Mouse (Mus musculus) megakaryocyte, embryonic 14.5 days (primary cell): ENCODE results near the gene Gm20807. TPM values are rescaled to one million over a fixed set of nuclear protein-coding genes. Genes with fewer than 3 reads are reported as not detected.
"Not testable (repeated sequence)": the region's sequence is repeated elsewhere in the genome, so short reads cannot be mapped to it uniquely, and the experiment has no call there.

Source experiments
- H3K27me3 ChIP-seq: replicated peaks from 2 replicates; pipeline ENCODE3; 2012; ENCODE audit warnings: inconsistent platforms
- H3K36me3 ChIP-seq: replicated peaks from 2 replicates; pipeline ENCODE3; 2012; ENCODE audit warnings: low read length, inconsistent platforms, mixed read lengths
- H3K4me1 ChIP-seq: 2 replicates; pipeline ENCODE4 v1.6.1; 2012; ENCODE audit warnings: inconsistent platforms
- H3K4me3 ChIP-seq: replicated peaks from 2 replicates; pipeline ENCODE3; 2012; ENCODE audit warnings: moderate library complexity, mild to moderate bottlenecking, inconsistent platforms
- H3K9me3 ChIP-seq: 2 replicates; pipeline ENCODE4 v1.6.1; 2012; ENCODE audit warnings: inconsistent platforms
- polyA plus RNA-seq: library from polyadenylated mRNA; stranded (reverse); fragments of >175 nt; gene quantifications from 2 replicates; pipeline ENCODE4 v1.2.3, GENCODE M21; 2012; ENCODE audit warnings: low replicate concordance; ENCODE audit not compliant: insufficient read depth

Gm20807 gene
- polyA plus RNA-seq: not detected in 2 replicates

GRCm38 (mm10) chrY:13042591-13042990 lies at the start of gene Gm20807:
Gene Gm20807 (plus strand): TSS chrY:13042891.
- H3K4me3 ChIP-seq, H3K36me3 ChIP-seq, H3K4me1 ChIP-seq, H3K9me3 ChIP-seq, H3K27me3 ChIP-seq: not testable (repeated sequence)

Other genes with a start within 250 kb of the Gm20807 start
- not detected in 2 replicates for gene Gm21891, start 90.6 kb downstream of the Gm20807 start, polyA plus RNA-seq
- not detected in 2 replicates for gene Gm21425, start 119.1 kb downstream of the Gm20807 start, polyA plus RNA-seq
- not detected in 2 replicates for gene Gm21828, start 181.0 kb downstream of the Gm20807 start, polyA plus RNA-seq
- gene Gm21440, start 209.5 kb downstream of the Gm20807 start, polyA plus RNA-seq: not detected in 2 replicates
- not detected in 2 replicates for gene Gm21454, start 209.6 kb downstream of the Gm20807 start, polyA plus RNA-seq